Mouse (Mus musculus): ENCODE results near the gene Rbx1. TPM values are rescaled to one million over a fixed set of nuclear protein-coding genes. Genes with fewer than 3 reads are reported as not detected.

The Rbx1 gene
- polyA plus RNA-seq, 1 experiment, result 118 TPM

DNA sequence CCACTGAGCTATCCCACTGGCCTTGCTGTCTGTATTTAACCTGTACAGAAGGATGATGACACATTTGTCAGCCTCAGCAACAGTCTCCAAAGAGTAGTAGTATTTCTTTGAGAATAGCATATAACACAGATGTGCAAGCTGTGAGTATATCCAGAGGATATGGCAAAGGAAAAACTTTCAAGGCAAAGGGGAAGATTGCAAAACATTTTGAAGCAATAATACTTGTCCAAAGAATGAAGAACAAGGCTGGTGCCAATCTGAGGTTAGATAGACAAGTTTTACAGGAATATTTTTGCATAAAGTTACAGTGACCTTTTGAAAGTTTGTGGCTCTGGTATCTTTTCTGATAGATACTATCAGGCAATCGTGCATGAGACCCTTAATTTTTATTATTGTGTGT is 34.9 kb upstream of the Rbx1 start:
- DNase-seq, result no peak
- 58% methylated on average over 1 of the region's 1 CpGs for WGBS

DNA sequence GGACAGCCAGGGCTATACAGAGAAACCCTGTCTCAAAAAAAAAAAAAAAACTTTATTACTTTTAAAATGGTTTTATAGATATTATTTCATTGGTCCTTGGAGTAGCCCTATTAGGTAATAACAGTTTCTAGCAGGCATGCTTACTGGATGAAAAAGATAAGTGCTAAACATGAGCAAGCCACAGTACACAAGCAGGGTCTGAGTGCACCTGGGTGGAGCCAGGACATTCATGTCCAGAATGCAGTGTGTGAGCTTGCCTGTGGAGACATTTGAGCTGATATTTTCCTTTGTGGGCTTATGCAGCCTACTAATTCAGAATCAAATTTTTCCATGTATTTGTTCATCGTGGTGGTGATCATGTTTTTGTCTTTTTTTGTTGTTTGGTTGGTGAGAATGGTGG is 27.8 kb upstream of the Rbx1 start:
- no peaks in the 10 kb centered on the region for H3K27me3 ChIP-seq (replicated peaks; ENCODE audit: control insufficient read depth, insufficient read depth, low read length)
- no peak overlapping the region for H3K4me3 ChIP-seq (ENCODE audit: insufficient read depth, low read depth, low read length)
- no peak for DNase-seq
- WGBS, result 96% methylated on average over 1 of the region's 1 CpGs
- no peak for TF ChIP-seq POLR2A (IDR thresholded peaks at IDR 0.05; ENCODE audit: low read depth, low read length)
- TF ChIP-seq CTCF (conservative IDR thresholded peaks at IDR 0.05; ENCODE audit: insufficient read depth, insufficient read length, low read depth, low read length), result no peak
- no peaks in the 10 kb centered on the region for H3K36me3 ChIP-seq (ENCODE audit: control insufficient read depth, insufficient read depth, low read length)
- no peaks in the 10 kb centered on the region for H3K4me1 ChIP-seq (ENCODE audit: control insufficient read depth, insufficient read depth, low read length)
- H3K27ac ChIP-seq (ENCODE audit: insufficient read depth, low read depth, low read length), result no peak overlapping the region

More for the DNA sequence above, 34.9 kb upstream of the Rbx1 start:
- Histone ChIP-seq H3K27ac (ENCODE audit: insufficient read depth, low read depth, low read length) (no peak overlapping the region), H3K4me3 (ENCODE audit: insufficient read depth, low read depth, low read length) (no peak overlapping the region), H3K4me1 (ENCODE audit: control insufficient read depth, insufficient read depth, low read length) (no peaks in the 10 kb centered on the region), H3K36me3 (ENCODE audit: control insufficient read depth, insufficient read depth, low read length) (peaks cover 4% of the 10 kb centered on the region), H3K27me3 (replicated peaks; ENCODE audit: control insufficient read depth, insufficient read depth, low read length) (no peaks in the 10 kb centered on the region)
- no peak for TF ChIP-seq CTCF (conservative IDR thresholded peaks at IDR 0.05; ENCODE audit: insufficient read depth, insufficient read length, low read depth, low read length)
- no peak for TF ChIP-seq POLR2A (IDR thresholded peaks at IDR 0.05; ENCODE audit: low read depth, low read length)

DNA sequence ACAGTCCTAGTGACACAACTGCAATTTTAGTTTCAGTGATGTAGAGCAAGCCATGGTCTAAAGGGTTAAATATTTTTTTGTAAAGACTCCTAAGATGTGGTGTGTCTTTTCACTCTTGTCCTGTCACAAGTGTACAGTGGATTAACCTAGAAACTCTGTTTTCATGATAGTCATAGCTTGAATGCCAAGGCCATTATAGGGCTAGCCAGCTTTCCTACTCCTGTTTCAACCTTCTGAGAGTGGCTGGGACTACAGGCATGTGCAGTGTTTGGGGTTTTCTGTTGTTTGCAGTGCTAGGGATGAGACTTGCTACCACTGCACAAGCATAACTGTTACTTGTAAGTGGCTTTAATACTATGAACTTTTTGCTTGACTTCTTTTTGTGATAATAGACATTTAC is 26.9 kb upstream of the Rbx1 start:
- H3K4me3 ChIP-seq (ENCODE audit: insufficient read depth, low read depth, low read length), result no peak overlapping the region
- H3K36me3 ChIP-seq (ENCODE audit: control insufficient read depth, insufficient read depth, low read length), result no peaks in the 10 kb centered on the region
- DNase-seq, result no peak
- no peaks in the 10 kb centered on the region for H3K4me1 ChIP-seq (ENCODE audit: control insufficient read depth, insufficient read depth, low read length)
- H3K27me3 ChIP-seq (replicated peaks; ENCODE audit: control insufficient read depth, insufficient read depth, low read length), result no peaks in the 10 kb centered on the region
- H3K27ac ChIP-seq (ENCODE audit: insufficient read depth, low read depth, low read length), result no peak overlapping the region
- no peak for TF ChIP-seq CTCF (conservative IDR thresholded peaks at IDR 0.05; ENCODE audit: insufficient read depth, insufficient read length, low read depth, low read length)
- TF ChIP-seq POLR2A (IDR thresholded peaks at IDR 0.05; ENCODE audit: low read depth, low read length), result no peak

DNA sequence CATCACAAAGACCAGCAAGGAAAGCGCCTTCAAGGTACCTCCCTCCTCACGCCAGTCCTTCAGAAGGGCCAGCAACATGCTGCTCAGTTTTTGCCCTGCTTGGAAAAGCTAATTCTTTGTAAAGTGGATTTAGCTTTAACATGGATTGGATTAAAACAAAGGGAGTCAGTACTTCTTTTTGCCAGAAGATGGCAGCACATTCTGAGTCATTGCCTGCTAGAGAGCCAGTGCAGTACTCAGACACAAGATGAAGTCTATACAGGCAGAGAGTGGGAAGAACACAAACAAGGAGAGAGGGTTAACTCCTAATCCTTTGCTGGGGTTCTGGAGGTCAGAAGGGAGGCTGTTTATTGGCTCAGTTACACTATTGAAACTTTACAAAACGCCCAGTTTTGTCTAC is 17.6 kb upstream of the Rbx1 start:
- whole genome bisulfite sequencing, result 45% methylated on average over 3 of the region's 3 CpGs
- TF ChIP-seq POLR2A (IDR thresholded peaks at IDR 0.05; ENCODE audit: low read depth, low read length) (no peak), CTCF (conservative IDR thresholded peaks at IDR 0.05; ENCODE audit: insufficient read depth, insufficient read length, low read depth, low read length) (peak; percentile 37)
- no peaks in the 10 kb centered on the region for H3K27me3 ChIP-seq (replicated peaks; ENCODE audit: control insufficient read depth, insufficient read depth, low read length)

DNA sequence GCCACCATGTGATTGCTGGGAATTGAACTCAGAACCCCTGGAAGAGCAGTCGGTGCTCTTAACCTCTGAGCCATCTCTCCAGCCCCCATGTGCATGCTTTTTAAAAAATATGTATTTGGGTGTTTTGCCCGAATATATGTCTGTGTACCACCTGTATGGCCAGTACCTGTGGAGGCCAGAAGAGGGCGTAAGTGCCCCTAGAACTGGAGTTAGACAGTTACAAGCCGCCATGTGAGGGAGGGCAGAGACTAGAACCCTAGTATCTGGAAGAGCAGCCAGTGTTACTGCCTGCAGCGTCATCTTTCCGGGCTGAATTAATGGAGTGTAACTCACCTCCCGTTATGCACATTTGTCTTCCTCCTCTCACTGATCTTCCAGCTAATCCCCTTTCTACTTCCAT is 4.6 kb upstream of the Rbx1 start:
- WGBS, result 66% methylated on average over 7 of the region's 7 CpGs
- no peak for DNase-seq
- H3K27ac ChIP-seq (ENCODE audit: insufficient read depth, low read depth, low read length), result no peak overlapping the region
- TF ChIP-seq CTCF (conservative IDR thresholded peaks at IDR 0.05; ENCODE audit: insufficient read depth, insufficient read length, low read depth, low read length) (no peak; the same call in 1 of the 2 replicates), POLR2A (IDR thresholded peaks at IDR 0.05; ENCODE audit: low read depth, low read length) (no peak)
- H3K4me3 ChIP-seq (ENCODE audit: insufficient read depth, low read depth, low read length), result no peak overlapping the region
- H3K27me3 ChIP-seq (replicated peaks; ENCODE audit: control insufficient read depth, insufficient read depth, low read length), result no peaks in the 10 kb centered on the region
- H3K4me1 ChIP-seq (ENCODE audit: control insufficient read depth, insufficient read depth, low read length), result no peaks in the 10 kb centered on the region; the same call in 1 of the 2 replicates
- no peaks in the 10 kb centered on the region for H3K36me3 ChIP-seq (ENCODE audit: control insufficient read depth, insufficient read depth, low read length)

More for the DNA sequence above, 17.6 kb upstream of the Rbx1 start:
- DNase-seq, result peak; percentile 82
- H3K36me3 ChIP-seq (ENCODE audit: control insufficient read depth, insufficient read depth, low read length), result no peaks in the 10 kb centered on the region; the same call in 1 of the 2 replicates
- no peak overlapping the region for H3K27ac ChIP-seq (ENCODE audit: insufficient read depth, low read depth, low read length)
- no peaks in the 10 kb centered on the region for H3K4me1 ChIP-seq (ENCODE audit: control insufficient read depth, insufficient read depth, low read length)
- no peak overlapping the region for H3K4me3 ChIP-seq (ENCODE audit: insufficient read depth, low read depth, low read length)

DNA sequence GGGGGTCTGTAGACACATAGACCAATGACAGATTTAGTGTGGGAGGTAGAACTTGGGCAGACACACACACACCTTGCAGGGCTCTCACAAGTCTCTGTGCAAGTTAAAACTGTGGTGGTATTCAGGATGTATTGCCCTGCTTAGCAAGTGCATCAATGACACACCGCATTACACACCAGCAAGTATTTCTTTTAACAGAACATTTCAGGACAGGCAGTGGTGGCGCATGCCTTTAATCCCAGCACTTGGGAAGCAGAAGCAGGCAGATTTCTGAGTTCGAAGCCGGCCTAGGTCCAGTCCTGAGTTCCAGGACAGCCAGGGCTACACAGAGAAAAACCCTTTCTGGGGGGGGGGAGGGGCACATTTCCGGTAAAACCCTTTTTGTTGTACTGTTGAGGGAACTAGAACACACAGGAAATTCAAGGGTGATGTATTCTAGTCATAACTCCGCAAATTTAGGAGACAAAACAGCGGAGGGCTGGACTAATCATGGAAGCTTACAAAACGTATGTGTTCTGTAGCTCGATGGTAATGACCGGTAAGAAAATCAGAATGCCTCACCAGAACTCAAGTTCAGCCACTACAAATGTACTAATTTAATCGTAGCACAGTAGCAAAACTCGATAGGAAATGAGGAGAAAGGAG is 958 bp upstream of the Rbx1 start:
- Histone ChIP-seq H3K4me1 (ENCODE audit: control insufficient read depth, insufficient read depth, low read length) (peaks cover 3% of the 10 kb centered on the region; the same call in 1 of the 2 replicates), H3K4me3 (ENCODE audit: insufficient read depth, low read depth, low read length) (peak overlapping the region; percentile 87), H3K27ac (ENCODE audit: insufficient read depth, low read depth, low read length) (peak overlapping the region; percentile 91), H3K27me3 (replicated peaks; ENCODE audit: control insufficient read depth, insufficient read depth, low read length) (no peaks in the 10 kb centered on the region), H3K36me3 (ENCODE audit: control insufficient read depth, insufficient read depth, low read length) (no peaks in the 10 kb centered on the region)
- WGBS, result 69% methylated on average over 12 of the region's 12 CpGs
- TF ChIP-seq POLR2A (IDR thresholded peaks at IDR 0.05; ENCODE audit: low read depth, low read length), result no peak
- no peak for TF ChIP-seq CTCF (conservative IDR thresholded peaks at IDR 0.05; ENCODE audit: insufficient read depth, insufficient read length, low read depth, low read length)
- no peak for DNase-seq

DNA sequence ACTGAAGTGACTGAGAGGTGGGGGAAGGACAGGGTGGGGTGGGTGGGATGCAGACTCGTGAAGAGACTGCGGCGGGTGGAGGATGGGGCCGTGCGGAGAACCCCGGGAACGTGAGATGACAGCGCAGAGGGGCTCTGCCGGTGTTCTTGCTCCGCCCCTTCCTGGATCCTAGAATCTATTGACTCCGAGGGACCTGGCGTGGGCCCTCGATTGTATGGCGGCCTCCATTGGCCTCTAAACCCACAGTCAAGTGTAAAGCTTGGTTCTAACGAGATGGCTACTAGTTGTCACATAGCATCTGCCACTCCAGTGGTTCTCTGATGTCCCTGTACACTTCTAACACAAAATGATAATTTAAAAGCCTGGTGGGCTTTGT is 630 bp downstream of the Rbx1 start:
- no peaks in the 10 kb centered on the region for H3K27me3 ChIP-seq (replicated peaks; ENCODE audit: control insufficient read depth, insufficient read depth, low read length)
- under 1% methylated on average over 15 of the region's 15 CpGs for WGBS
- peaks cover 1% of the 10 kb centered on the region; the same call in 1 of the 2 replicates for H3K36me3 ChIP-seq (ENCODE audit: control insufficient read depth, insufficient read depth, low read length)
- TF ChIP-seq POLR2A (IDR thresholded peaks at IDR 0.05; ENCODE audit: low read depth, low read length), result peak; percentile 7
- no peak for TF ChIP-seq CTCF (conservative IDR thresholded peaks at IDR 0.05; ENCODE audit: insufficient read depth, insufficient read length, low read depth, low read length)
- DNase-seq, result no peak
- peak overlapping the region; percentile 93 for H3K4me3 ChIP-seq (ENCODE audit: insufficient read depth, low read depth, low read length)
- peaks cover 3% of the 10 kb centered on the region; the same call in 1 of the 2 replicates for H3K4me1 ChIP-seq (ENCODE audit: control insufficient read depth, insufficient read depth, low read length)
- 0 out of 2 replicates have a peak overlapping the region, but pooled peaks have one; percentile 19 for H3K27ac ChIP-seq (ENCODE audit: insufficient read depth, low read depth, low read length)
